Mouse (Mus musculus) cerebellum, postnatal 14 days (tissue): ENCODE measurements at regions not wholly inside any gene's neighbourhood (a gene's known extent, or its start where the extent isn't known, plus 50 kb on each side); places are given as distances from the start of the nearest gene placed in this dataset.
A peak's percentile ranks its signal among the peaks of the same experiment; 100 is the strongest.

Experiments
- DNase-seq, 2 experiments: peaks; one replicate each; pipeline ENCODE4 v3.0.0; 2021; ENCODE audit warnings: mixed read lengths in 2 of 2

- DNase-seq = peak in 1 of 2 experiments; percentile 7
Measured at GRCm38 (mm10) chr7:119089931-119090330, 94.5 kb downstream of the Gpr139 start.

- no peak for DNase-seq
Measured at GRCm38 (mm10) chr7:119088537-119088936, 93.5 kb upstream of the Gprc5b start.

- no peak for DNase-seq
Measured at GRCm38 (mm10) chr7:119087723-119088419, 92.9 kb upstream of the Gprc5b start.

GRCm38 (mm10) chr7:119085696-119086451 lies 90.9 kb upstream of the Gprc5b start:
- DNase-seq = no peak

DNA sequence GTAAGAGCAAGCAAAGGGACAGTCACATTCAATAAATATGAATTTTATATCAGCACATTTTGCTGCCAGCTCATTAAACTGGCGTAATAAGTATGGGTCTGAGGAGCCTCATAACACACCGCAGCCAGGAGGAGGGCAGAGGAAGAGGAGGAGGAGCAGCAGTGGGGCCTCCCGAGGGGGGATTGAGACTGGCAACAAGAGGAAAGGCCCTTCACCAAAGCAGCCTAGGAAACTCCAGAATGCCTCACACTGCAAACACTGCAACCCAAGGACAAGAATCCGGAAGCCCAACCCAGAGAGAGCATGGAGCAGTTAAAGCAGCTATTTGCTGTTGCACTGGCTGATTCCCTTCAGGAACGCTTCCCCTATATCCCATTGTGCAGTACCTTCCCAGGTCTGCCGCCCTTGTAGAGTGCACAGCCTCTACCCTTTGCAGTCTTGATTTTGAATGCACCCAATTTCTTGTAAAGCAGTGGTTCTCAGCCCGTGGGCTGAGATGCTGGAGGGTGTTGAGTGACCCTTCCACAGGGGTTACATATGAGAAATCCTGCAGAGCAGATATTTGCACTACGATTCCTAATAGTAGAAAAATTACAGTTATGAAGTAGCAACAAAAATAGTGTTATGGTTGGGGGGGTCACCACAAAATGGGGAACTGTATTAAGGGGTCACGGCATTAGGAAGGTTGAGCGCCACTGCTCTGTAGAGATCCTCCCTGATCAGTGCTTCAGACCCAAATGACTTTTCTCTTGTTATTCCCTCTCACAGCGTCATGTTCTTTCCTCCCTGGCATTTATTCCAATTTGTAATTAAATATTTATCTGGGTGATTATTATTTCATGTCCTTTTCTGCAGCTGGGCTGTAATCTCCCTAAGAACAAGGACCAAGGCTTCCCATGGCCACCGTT lies 82.0 kb upstream of the Gprc5b start:
- DNase-seq = peak; percentile 13 to 20

- no peak for DNase-seq
Measured at GRCm38 (mm10) chr7:119066026-119066425, 71.0 kb upstream of the Gprc5b start.
